Mouse (Mus musculus): ENCODE measurements at regions not wholly inside any gene's neighbourhood (a gene's known extent, or its start where the extent isn't known, plus 50 kb on each side); places are given as distances from the start of the nearest gene placed in this dataset.
"Not testable (repeated sequence)": the region's sequence is repeated elsewhere in the genome, so short reads cannot be mapped to it uniquely, and the experiment has no call there.

GRCm38 (mm10) chrX:95366995-95367394 is 77.7 kb downstream of the Amer1 start:
- peak; percentile 2 to 4 for DNase-seq (ENCODE audit: low spot score in 2 of 2)
- intact Hi-C loops (cut with DNase I): no loop called here

GRCm38 (mm10) chrX:95365326-95365725 is 79.3 kb downstream of the Amer1 start:
- intact Hi-C loops (cut with DNase I): not testable (repeated sequence)

GRCm38 (mm10) chrX:95359053-95359452 is 85.6 kb downstream of the Amer1 start:
- intact Hi-C loops (cut with DNase I): no loop called here

More at GRCm38 (mm10) chrX:95365326-95365725, 79.3 kb downstream of the Amer1 start:
- DNase-seq (ENCODE audit: low spot score in 2 of 2): not testable (repeated sequence)

More at GRCm38 (mm10) chrX:95359053-95359452, 85.6 kb downstream of the Amer1 start:
- peak; percentile 24 to 59 for DNase-seq (ENCODE audit: low spot score in 2 of 2)
